Mouse (Mus musculus) adrenal gland, postnatal 25 days (tissue): Measurements from ENCODE around the gene Xpo6. TPM values are rescaled to one million over a fixed set of nuclear protein-coding genes. Genes with fewer than 3 reads are reported as not detected.

ENCODE experiments used
- DNase-seq: peaks from one replicate; pipeline ENCODE4 v3.0.0; 2021; ENCODE audit warnings: mixed read lengths
- total RNA-seq: library from RNA; stranded (reverse); gene quantifications from 2 replicates; pipeline ENCODE4 v1.2.3, GENCODE M21; 2021

The Xpo6 gene
- total RNA-seq, 1 experiment from 2014 or later, result 102 TPM

GRCm38 (mm10) chr7:126126502-126126901 lies 73.8 kb downstream of the Xpo6 start:
- no peak for DNase-seq

DNA sequence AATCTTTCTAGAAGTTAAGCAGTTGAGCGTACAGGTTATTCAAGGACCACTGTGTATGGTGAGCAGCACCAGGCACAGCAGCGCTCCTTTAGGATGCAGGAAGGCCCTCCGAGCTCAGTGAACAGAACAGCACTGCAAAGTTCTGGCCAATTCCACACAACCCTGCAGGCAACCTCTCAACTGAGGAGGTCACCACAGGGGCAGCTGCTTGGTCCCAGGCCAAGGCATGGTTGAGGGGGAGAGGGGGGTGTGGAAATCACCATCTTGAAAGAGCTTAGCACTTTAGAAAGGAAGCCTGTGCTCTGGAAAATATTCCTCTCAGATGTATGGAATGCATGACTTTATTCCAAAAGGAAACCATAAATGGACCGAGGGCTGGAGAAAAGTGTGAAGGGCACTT lies 78.8 kb downstream of the Xpo6 start:
- DNase-seq, result no peak

DNA sequence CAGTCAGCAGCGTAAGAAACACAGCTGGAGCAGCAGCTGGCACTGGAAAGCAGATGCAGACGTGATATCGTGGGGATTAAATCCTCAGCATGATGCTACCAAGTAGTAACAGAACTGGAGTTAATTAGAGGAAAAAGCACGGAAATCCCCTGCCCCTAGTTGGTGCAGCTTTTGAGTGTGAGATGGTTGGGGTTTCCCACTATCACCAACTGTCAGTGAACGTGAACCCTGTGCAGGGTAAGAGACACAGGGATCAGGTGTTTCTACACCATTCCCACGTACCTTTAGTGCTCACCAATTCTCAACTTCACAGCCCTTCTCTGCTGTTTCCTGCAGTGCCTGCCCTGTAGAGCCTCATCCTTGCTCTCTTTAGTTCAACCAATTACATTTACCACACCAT lies 80.5 kb downstream of the Xpo6 start:
- no peak for DNase-seq

GRCm38 (mm10) chr7:126113263-126113662 lies 87.0 kb downstream of the Xpo6 start:
- no peak for DNase-seq

DNA sequence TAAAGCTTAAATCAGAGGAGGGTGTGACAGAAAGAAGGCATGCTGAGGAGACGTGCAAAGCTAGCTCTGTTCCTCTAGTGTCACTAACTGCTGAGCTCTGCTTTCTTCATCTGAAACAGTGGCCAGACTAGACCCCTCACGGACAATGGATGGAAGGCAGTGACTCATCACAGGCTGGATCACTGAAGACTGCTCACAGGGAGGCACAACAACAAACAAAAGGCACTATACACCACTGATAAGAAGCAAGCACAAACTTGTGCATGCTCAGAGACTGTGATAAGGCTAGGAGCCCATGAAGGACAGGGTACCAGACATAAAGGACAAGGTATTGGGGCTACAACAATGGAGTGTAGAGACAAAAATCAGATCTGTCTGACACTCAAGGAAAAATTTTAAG lies 89.1 kb downstream of the Xpo6 start:
- DNase-seq, result no peak

DNA sequence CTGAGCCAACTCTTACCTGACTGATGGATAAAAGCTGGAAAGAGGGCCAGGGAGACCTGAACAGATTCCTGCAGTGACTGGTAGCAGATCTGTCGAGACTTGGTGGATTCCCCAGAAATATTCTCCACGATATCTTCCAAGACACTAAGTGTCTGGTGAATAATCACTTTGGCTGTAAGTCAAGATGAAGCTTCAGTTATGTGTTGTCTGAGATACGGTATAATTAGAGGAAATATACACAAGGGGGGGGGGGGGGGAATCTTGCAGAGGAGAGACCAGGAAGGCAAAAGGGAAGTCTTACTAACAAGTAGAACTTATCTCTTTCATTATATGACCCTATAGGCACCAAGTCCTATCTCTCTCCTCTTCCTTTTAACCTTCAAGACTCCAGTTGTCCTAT lies 90.4 kb downstream of the Xpo6 start:
- DNase-seq, result no peak

DNA sequence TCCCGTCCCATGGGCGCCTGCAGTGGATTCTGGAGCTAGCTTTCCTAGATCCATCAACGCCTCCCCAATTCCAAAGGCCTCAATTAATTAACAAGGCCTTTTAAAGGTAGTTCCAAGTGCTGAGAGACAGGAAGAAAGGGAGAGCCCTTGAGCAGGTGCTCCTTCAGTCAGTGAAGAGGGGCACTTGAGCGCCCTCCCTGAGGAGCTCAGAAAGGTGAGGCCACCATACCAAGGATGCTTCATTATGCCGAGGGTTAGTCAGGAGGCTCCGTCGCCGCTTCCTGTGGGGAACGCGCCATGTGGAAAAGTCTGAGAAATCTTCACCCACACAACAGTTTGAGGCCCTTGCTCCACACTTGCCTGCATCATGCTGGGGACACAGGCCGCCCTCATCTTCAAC lies 99.9 kb downstream of the Xpo6 start:
- DNase-seq, result no peak

DNA sequence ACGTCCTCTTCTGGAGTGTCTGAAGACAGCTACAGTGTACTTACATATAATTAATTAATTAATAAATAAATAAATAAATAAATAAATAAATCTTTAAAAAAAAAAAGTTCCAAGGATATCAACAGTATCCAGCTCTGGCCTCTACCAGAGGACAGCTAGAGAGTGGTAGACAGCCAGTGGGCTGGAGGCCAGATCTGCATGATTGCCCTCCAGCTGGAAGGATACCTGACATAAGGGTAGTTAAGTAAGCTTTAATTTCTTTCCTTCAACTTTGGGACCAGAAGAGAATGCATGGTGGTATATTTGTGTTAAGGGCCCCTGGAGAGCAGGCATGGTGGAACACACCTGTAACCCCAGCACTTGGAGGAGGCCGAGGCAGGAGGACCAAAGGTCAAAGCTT lies 100.5 kb downstream of the Xpo6 start:
- peak; percentile 53 for DNase-seq

- DNase-seq, result peak; percentile 68
These were observed 101.0 kb downstream of the Xpo6 start for GRCm38 (mm10) chr7:126099163-126099775.

- DNase-seq, result no peak
These were observed 102.9 kb downstream of the Xpo6 start for GRCm38 (mm10) chr7:126097219-126097915.

GRCm38 (mm10) chr7:126096596-126096995 lies 103.7 kb downstream of the Xpo6 start:
- no peak for DNase-seq

DNA sequence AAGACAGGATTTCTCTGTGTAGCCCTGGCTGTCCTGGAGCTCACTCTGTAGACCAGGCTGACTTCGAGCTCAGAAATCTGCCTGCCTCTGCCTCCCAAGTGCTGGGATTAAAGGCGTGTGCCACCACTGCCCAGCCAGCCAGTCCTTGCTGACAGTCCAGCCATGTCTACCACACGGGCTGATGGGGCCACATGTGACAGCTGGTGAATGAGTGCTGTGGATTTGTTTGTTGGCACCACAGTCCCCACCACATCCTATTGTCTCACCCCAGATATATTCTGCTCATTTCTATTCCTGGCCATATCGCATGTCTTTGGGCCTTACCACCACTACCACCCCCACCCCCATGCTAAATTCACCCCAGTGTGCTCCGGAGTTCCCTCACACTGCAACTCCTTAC lies 105.6 kb downstream of the Xpo6 start:
- DNase-seq, result no peak

GRCm38 (mm10) chr7:126093162-126093561 lies 107.1 kb downstream of the Xpo6 start:
- no peak for DNase-seq

- peak; percentile 57 for DNase-seq
These were observed 110.5 kb downstream of the Xpo6 start for GRCm38 (mm10) chr7:126089782-126090181.

- DNase-seq, result no peak
These were observed 112.1 kb downstream of the Xpo6 start for GRCm38 (mm10) chr7:126088155-126088554.

DNA sequence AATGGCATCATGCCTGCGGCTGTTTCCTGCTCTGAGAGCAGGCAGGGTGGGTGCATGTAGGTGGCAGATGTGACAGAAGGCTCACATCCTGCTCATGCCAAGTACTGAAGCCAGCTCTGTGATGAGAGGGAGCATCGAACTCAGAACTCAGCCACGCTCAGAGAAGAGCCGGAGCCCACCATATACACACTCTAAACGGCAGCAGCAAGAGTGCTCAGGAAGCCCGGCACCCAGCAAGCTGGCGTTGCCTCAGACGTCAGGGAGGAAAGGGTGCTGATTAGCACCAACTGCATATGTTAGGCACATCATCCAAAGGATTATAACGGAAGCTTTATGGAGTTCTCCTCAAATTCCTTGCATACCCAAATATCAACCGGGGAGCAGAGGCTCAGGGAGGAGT lies 112.7 kb downstream of the Xpo6 start:
- DNase-seq, result no peak

DNA sequence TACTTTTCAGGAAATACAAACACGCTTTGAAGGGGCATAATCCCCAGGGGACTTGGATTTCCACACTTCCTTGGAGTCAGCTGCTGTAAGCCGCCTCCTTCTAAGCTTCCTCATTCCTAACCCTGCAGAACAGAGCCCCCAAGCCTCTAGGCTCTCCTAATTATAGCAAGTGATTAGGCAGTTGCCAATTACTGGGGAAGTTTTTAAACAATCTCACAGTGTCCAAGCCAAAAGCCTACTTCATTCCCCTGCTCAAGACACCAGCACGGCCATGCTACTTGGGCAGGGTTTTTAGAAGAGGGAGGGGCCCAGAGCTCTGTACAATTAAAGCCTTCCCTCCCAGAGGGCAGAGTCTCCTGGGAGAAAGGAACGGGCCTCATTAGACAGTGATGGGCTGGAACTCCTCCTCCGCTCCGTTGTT lies 114.0 kb downstream of the Xpo6 start:
- no peak for DNase-seq

DNA sequence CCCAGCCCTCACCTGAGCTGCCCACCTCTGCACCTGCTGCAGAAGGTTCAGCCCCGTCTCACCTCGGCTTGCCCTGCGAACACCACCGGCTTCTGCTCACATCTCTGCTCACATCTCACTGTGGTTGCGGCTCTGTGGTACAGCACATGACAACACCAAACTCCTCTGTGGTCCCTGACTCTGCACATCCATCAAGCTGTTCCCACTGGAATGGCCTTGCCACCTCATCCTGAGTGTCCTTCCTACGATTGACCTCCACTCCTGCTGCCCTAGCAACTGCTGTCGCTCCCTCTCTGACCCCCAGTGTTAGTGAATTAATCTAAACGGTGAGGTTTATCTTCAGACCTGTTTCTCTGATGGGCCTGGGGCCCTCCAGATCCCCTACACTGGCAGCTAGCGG lies 115.1 kb downstream of the Xpo6 start:
- DNase-seq, result peak; percentile 40

GRCm38 (mm10) chr7:126083980-126084348 lies 116.3 kb downstream of the Xpo6 start:
- DNase-seq, result no peak

- peak; percentile 54 for DNase-seq
These were observed 116.8 kb downstream of the Xpo6 start for GRCm38 (mm10) chr7:126083341-126083979.

DNA sequence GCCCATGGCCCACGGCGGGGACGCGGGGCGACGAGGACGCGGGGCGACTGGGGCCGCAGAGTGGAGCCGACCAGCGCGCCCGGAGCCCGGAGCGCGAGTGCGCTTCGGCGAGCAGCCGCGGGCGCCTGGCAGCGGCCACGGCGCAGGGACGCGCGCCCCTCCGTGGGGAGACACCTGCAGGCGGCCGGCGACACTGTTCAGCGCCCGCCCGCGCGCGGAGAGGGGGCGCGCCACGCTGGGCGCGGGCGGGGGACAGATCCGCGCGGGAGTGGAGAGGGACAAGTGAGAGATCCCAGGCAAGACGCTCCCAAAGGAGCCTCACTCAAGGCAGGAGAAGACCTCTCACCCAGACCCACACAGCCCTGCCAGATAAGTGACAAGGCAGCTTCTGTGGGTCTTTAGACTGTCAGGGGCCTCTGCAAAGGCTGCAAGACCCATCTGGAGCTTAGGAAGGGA lies 118.0 kb downstream of the Xpo6 start, which contains the start of gene Gsg1l:
TSS of gene Gsg1l (minus strand) at position 126 of the 456 bp plus-strand sequence.
- peak; percentile 51 for DNase-seq

DNA sequence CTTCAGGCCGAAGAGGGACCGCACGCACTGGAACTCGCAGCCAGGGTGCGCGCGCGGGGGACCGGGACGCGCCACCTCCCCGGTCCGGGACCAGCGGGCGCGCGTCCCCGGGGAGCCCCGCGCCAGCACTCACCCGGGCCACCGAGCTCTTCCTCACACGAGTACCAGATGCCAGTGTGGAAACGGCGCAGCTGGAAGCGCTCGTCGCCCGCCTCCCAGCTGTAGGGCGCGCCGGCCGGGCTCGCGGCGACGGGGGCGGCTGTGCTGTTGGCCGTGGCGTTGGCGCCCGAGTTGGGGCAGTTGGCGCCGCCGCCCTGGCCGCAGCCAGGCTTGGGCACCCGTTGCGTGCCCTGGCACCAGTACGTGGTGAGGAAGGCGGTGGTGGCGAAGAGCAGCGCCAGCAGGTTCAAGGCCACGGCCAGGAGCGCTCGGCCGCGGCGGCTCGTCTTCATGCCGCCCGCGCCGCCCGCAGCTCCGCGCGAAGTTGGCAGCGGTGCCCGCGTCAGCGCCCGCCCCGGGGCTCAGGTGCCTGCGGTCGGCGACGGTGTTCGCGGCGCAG lies 118.5 kb downstream of the Xpo6 start:
- DNase-seq, result peak; percentile 58

DNA sequence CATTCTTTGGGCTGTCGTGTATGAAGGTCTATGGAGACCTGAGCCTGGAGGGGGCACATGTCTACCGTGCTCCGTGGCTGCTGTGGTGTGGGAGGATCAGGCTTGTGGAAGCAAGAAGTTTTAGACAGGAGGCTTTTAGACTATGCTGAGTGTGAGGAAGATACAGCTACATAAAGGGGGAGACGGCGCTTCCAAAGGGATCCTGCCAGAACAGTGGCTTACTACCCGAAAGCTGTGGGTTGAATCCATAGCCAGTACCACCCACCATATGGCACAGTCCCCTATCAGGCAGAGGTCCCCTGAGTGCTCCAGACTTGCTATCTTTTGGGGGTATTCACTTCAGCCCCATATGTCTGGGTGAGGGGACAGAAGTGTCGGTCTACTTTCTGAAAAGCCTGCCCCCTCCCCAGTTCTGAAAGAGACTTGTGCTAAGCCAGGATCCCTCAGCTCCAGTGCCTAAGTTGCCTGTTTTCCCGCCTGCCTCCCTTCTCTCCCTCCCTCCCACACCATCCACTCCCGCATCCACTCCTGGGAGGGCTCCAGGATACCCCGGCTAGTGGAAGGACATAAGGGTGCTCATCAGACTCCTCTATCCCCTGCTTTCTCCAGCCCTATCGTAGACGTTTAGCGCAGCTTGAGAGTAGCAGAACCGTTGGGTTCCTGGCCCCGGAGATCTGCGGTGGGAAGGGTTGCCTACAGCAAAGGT lies 119.2 kb downstream of the Xpo6 start:
- no peak for DNase-seq
